Mouse (Mus musculus) cerebellum, postnatal 36 days (tissue): ENCODE measurements at regions not wholly inside any gene's neighbourhood (a gene's known extent, or its start where the extent isn't known, plus 50 kb on each side); places are given as distances from the start of the nearest gene placed in this dataset.
A peak's percentile ranks its signal among the peaks of the same experiment; 100 is the strongest.

ENCODE experiments used
- DNase-seq, 2 experiments: peaks; one replicate each; pipeline ENCODE4 v3.0.0; 2021 to 2022; ENCODE audit warnings: mixed read lengths in 2 of 2

- DNase-seq: no peak
Measured at GRCm38 (mm10) chr4:31835051-31835450, 128.8 kb upstream of the Map3k7 start.

DNA sequence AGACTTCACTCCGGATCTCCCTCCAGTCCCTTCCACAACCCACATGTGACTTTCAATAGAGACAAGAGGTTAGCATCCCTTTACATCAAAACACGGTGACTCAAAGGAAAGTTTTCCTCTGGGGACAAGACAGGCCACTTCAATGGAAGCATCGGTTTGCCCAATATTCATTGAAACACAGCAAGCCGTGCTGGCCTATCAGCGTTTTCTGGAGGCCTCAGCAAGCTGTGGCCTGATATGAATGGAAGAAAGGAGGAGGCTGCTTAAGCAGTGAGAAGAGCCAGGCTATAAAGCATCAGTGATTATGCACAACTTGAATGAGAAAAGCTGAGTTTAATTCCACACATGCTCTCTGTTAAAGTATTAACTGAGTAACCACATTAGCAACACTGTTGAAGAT, 125.3 kb upstream of the Map3k7 start:
- DNase-seq: no peak

DNA sequence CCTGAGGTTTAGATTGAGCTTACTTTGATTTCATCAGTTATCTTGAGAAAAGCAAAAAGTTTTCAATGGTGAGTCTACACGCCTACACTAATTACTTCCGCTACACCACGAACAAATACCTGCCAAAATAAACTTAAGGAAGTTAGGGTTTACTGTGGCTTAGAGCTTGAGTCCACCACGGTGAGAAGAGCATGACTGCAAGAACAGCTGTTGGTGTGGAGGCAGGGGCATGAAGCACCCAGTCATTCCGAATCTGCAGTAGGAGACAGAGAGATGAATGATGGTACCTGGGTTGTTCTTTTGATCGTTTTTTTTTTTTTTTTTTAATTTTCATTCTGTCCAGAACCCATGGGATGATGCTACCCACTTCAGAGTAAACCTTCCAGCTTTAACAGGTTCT, 114.1 kb upstream of the Map3k7 start:
- no peak for DNase-seq

DNA sequence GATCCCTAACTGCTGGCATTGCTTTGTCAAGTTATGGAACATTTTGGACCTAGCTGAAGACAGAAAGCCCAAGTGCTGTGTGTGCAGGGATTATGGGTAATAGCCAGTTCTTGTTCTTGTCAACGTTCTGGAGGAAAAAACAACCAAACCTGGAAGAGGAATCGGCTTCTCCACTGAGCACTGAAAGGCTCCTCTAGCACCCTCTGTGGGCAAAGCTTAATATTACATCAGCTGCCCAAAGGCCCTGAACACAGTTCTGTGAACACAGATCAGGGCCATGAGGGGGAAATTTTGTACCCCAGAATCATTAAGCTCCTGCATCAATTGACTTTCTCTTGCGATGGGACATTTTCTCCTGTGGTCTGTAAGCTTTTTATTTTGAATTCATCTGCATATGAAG, 112.9 kb upstream of the Map3k7 start:
- peak; percentile 5 to 10 for DNase-seq

GRCm38 (mm10) chr4:31853851-31854250, 110.0 kb upstream of the Map3k7 start:
- DNase-seq: no peak

- no peak for DNase-seq
Measured at GRCm38 (mm10) chr4:31860389-31860788, 103.5 kb upstream of the Map3k7 start.

GRCm38 (mm10) chr4:31861172-31861571, 102.7 kb upstream of the Map3k7 start:
- DNase-seq: no peak

GRCm38 (mm10) chr4:31872985-31873983, 90.6 kb upstream of the Map3k7 start:
- DNase-seq: no peak

DNA sequence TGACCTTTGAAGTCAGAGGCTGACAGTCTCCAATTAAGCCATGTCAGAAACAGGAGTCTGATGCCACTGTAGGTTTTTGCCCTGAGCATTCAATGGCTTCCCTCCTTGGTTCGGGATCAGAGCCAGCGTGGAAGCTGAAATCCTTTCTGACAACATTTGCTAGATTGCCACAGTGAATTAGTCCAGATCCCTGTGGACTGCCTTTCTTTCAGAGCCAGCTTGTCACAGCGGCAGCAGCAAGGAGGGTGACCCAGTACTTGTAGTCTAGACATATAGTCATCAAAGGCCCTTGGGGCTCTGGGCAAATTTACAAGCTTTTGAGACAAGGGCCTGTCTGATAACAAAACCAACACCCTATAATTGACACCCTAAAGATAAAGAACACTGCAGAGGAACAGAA, 86.5 kb upstream of the Map3k7 start:
- peak in 1 of 2 experiments; percentile 14 for DNase-seq

GRCm38 (mm10) chr4:31878493-31879191, 85.3 kb upstream of the Map3k7 start:
- DNase-seq: no peak

GRCm38 (mm10) chr4:31879192-31879585, 84.7 kb upstream of the Map3k7 start:
- DNase-seq: no peak

DNA sequence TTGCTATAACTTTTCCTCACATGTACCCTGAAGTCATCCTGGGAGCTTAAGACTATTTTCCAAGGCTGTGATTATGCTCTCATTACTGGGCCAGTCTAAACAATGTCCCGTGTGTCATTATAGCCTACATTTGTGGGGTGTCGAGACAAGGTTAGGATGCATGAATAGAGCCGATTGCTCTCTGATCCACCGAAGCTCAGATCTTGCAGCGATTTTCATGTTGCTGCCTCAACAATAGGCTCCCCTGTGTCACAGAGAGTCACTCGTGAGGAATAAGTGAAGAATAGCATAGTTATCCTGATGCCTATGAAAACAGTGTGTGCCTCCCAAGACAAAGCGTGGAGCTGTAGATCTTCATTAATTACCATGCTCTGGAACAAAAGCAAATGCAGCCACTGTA, 83.7 kb upstream of the Map3k7 start:
- no peak for DNase-seq

DNA sequence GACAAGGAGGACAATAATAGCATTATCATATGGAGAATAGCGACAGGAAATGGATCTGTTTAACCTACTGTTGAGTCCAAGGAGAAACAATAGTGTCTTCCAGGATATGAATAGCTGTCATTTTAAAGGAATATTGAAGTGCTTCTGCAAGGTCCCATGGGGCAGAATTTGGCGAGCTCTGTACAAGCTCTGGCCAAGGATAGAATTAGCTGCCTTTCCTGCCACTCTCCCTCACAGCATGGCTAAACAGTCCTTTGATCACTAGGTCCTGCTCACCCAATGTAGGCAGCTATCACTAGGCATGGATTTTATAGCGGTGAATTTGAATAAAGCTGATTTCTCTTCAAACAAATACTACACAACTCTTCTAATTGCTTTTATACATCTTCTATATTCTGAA, 74.2 kb upstream of the Map3k7 start:
- DNase-seq: no peak

DNA sequence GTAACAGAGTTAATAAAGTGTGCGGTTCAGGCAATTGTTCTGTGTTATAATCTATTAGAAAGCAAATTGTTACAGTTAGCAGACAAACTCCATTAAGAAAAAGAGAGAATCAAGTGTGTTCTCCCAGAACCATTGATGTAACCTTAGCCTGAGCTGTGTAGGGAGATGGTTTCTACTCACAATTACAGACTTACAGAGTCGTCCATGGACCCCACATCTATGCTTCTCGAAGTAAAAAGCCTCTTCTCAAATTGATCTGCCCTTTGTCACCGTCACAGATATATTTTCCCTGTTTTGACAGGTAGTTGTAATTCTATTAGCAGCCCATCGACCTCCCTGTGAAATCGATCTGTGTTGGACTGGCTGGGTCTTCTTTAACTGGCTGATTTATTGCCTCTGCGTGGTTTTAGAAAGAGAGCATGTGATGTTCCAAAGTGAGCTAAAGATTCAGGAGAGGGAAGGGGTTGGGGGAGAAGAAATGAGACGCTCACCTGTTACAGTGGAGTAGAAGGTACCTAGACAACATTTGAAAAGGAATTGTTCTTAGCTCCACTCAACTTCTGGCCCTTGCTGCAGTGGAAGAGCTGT, 54.7 kb upstream of the Map3k7 start:
- DNase-seq: no peak
